Mouse (Mus musculus) embryonic facial prominence, embryonic 14.5 days (tissue): ENCODE results near the gene Klrb1b. TPM values are rescaled to one million over a fixed set of nuclear protein-coding genes. Genes with fewer than 3 reads are reported as not detected.
"Not testable (repeated sequence)": the region's sequence is repeated elsewhere in the genome, so short reads cannot be mapped to it uniquely, and the experiment has no call there.

Experiments
- ATAC-seq: fragments of 200-750 bp; cut with Nextera tagmentation; 2 replicates; pipeline ENCODE4 v1.8.0; 2017; ENCODE audit warnings: low read depth, moderate number of reproducible peaks, moderate TSS enrichment
- DNase-seq: peaks from one replicate; pipeline ENCODE4 v3.0.0-alpha.2; 2015; ENCODE audit warnings: low spot score
- H3K27ac ChIP-seq: fragments of 300-500 bp; sonication (generic); replicated peaks from 2 replicates; pipeline ENCODE4 v1.5.1; 2014; ENCODE audit warnings: low read depth, mild to moderate bottlenecking, low read length, moderate library complexity
- H3K27me3 ChIP-seq: fragments of 300-500 bp; sonication (generic); replicated peaks from 2 replicates; pipeline ENCODE4 v1.6.1; 2014; ENCODE audit warnings: low read length; ENCODE audit not compliant: control insufficient read depth, insufficient read depth
- H3K36me3 ChIP-seq: fragments of 300-500 bp; sonication (generic); 2 replicates; pipeline ENCODE4 v1.6.1; 2014; ENCODE audit warnings: low read length, mixed read lengths; ENCODE audit not compliant: control insufficient read depth, insufficient read depth
- H3K4me1 ChIP-seq: fragments of 300-500 bp; sonication (generic); 2 replicates; pipeline ENCODE4 v1.6.1; 2014; ENCODE audit warnings: antibody characterized with exemption, low read length; ENCODE audit not compliant: control insufficient read depth, insufficient read depth
- H3K4me2 ChIP-seq: fragments of 300-500 bp; sonication (generic); 2 replicates; pipeline ENCODE4 v1.6.1; 2014; ENCODE audit warnings: low read depth, mild to moderate bottlenecking, low read length, moderate library complexity, mixed read lengths
- H3K4me3 ChIP-seq: fragments of 300-500 bp; sonication (generic); 2 replicates; pipeline ENCODE4 v1.5.1; 2014; ENCODE audit warnings: low read depth, mild to moderate bottlenecking, low read length
- H3K9ac ChIP-seq: fragments of 300-500 bp; sonication (generic); 2 replicates; pipeline ENCODE4 v1.6.1; 2014; ENCODE audit warnings: low read depth, mild to moderate bottlenecking, low read length, moderate library complexity, mixed read lengths
- H3K9me3 ChIP-seq: fragments of 300-500 bp; sonication (generic); 2 replicates; pipeline ENCODE4 v1.6.1; 2016; ENCODE audit warnings: low read length; ENCODE audit not compliant: control insufficient read depth
- WGBS: fragments of 180-500 bp; shearing (Covaris S2); extraction: QIAGEN DNeasy Blood & Tissue Kit; methylation state at CpG from one replicate; pipeline ENCODE4 v1.1.7; 2014; 5-methylcytosine and 5-hydroxymethylcytosine counted together
- polyA plus RNA-seq: library from polyadenylated mRNA; unstranded; fragments of >200 nt; fragmentation: Nextera tagmentation; extraction: Ambion mirVana; gene quantifications from 2 replicates; pipeline ENCODE4 v1.2.1, GENCODE M21; 2014

The Klrb1b gene
- polyA plus RNA-seq, 1 experiment from 2014 or later = 0.39 TPM

DNA sequence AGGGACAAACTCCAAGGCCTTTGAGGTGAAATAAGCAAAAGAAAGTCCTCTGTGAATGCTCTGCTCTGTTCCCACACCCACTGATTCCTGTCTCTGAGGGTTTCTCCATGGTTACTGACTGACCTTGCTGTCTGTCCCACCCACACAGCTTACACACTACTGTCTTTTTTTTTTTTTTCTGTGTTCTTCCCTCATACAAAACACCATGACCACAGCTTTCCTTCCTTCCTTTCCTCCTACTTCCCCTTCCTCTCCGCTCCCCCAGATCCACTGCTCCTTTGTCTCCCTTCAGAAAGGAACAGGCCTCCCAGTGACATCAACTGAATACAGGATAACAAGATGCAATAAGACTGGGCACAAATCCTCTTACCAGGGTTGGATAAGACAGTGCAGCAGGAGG, 37.6 kb downstream of the Klrb1b start:
- Histone ChIP-seq H3K27me3 (no peaks in the 10 kb centered on the region), H3K9ac (no peak overlapping the region), H3K4me3 (no peak overlapping the region), H3K4me2 (no peak overlapping the region), H3K36me3 (no peaks in the 10 kb centered on the region), H3K9me3 (no peaks in the 10 kb centered on the region), H3K4me1 (no peaks in the 10 kb centered on the region), H3K27ac (no peak overlapping the region)
- ATAC-seq (no peak), DNase-seq (no peak)
- 90% methylated on average over 1 of the region's 1 CpGs for WGBS

- ATAC-seq, H3K4me2 ChIP-seq, H3K27ac ChIP-seq, DNase-seq, H3K36me3 ChIP-seq, H3K4me3 ChIP-seq, H3K4me1 ChIP-seq, H3K9me3 ChIP-seq, H3K27me3 ChIP-seq, H3K9ac ChIP-seq: not testable (repeated sequence)
- WGBS = 83% methylated on average over 1 of the region's 1 CpGs
These were observed 39.7 kb downstream of the Klrb1b start for GRCm38 (mm10) chr6:128786396-128786795.

- Histone ChIP-seq H3K9ac (no peak overlapping the region), H3K4me3 (no peak overlapping the region), H3K4me2 (peak overlapping the region; percentile 30), H3K9me3 (no peaks in the 10 kb centered on the region), H3K36me3 (no peaks in the 10 kb centered on the region), H3K27me3 (no peaks in the 10 kb centered on the region), H3K27ac (peak overlapping the region; percentile 3), H3K4me1 (0 out of 2 replicates have a peak, but pooled peaks cover 3% of the 10 kb centered on the region)
- DNase-seq (peak; percentile 50), ATAC-seq (peak; percentile 61)
- WGBS = 57% methylated on average over 10 of the region's 10 CpGs
These were observed 56.5 kb downstream of the Klrb1b start for GRCm38 (mm10) chr6:128769481-128770253.

GRCm38 (mm10) chr6:128768047-128768446, 58.1 kb downstream of the Klrb1b start:
- H3K4me3 ChIP-seq = no peak overlapping the region
- no peak overlapping the region for H3K27ac ChIP-seq
- H3K9me3 ChIP-seq = no peaks in the 10 kb centered on the region
- 73% methylated on average over 4 of the region's 4 CpGs for WGBS
- no peak overlapping the region for H3K9ac ChIP-seq
- DNase-seq = no peak
- H3K27me3 ChIP-seq = no peaks in the 10 kb centered on the region
- H3K4me1 ChIP-seq = 0 out of 2 replicates have a peak, but pooled peaks cover 3% of the 10 kb centered on the region
- H3K36me3 ChIP-seq = no peaks in the 10 kb centered on the region
- H3K4me2 ChIP-seq = no peak overlapping the region
- no peak for ATAC-seq

DNA sequence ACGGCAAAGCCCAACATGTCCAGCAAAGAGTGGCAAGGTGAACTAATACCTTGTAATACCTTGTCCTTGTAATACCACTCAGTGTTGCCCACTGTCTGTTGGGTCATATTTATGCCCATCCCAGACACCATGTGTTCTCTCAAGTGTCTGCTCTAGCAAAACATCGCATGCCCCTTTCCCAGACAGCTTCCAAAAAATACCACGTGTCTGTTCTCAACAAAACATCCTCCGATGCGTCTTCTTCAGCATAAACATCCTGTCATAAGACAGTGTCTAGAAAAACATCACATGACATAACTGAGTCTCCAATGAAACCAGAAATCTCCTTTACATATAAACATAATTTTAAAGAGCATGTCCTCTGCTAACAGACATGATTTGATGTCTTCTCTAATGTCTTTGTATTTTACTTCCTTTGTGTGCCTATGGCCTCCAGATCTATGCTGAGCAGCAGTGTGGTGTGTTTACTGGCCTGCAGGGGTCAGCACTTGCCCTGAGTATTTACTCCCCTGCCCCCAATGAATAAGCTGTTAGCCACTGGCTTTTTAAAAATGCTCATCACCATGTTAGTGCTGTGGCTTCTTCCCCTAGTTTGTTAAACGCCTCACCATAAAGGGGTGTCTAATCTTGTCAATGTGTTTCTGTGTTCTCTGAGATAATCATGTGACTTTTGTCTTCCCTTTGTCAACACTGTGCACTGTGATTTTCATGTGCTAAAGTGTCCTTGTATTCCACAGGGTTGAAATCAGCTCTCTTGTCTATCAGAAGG, 59.5 kb downstream of the Klrb1b start:
- H3K4me1 ChIP-seq, H3K4me3 ChIP-seq, H3K27me3 ChIP-seq, H3K9me3 ChIP-seq, ATAC-seq, H3K9ac ChIP-seq, H3K4me2 ChIP-seq, H3K27ac ChIP-seq, H3K36me3 ChIP-seq: not testable (repeated sequence)
- peak; percentile 66 for DNase-seq
- WGBS = 61% methylated on average over 6 of the region's 6 CpGs

DNA sequence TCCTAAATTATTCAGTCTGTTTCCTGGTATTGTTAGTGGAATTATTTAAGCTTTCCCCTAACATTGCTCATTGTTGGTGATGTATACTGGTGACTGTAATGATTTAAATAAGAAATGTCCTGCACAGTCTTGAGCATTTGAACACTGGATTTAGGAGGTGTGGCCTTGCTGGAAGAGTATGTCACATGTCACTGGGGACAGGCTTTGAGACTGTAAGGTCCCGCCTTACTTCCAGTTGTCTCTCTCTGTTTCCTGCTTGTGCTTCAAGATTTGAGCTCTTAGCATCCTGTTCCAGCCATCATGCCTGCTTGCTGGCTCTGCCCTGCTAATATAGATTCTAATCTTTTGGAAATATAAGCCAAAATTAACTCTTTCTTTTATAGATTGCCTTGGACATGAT, 60.9 kb downstream of the Klrb1b start:
- no peak overlapping the region for H3K4me2 ChIP-seq
- no peak overlapping the region for H3K27ac ChIP-seq
- no peak overlapping the region; the same call in 1 of the 2 replicates for H3K4me3 ChIP-seq
- H3K4me1 ChIP-seq = peaks cover 3% of the 10 kb centered on the region; the same call in 1 of the 2 replicates
- no peaks in the 10 kb centered on the region for H3K9me3 ChIP-seq
- DNase-seq (no peak), ATAC-seq (no peak)
- 89% methylated on average over 1 of the region's 1 CpGs for WGBS
- no peaks in the 10 kb centered on the region for H3K36me3 ChIP-seq
- H3K9ac ChIP-seq = no peak overlapping the region
- H3K27me3 ChIP-seq = no peaks in the 10 kb centered on the region

DNA sequence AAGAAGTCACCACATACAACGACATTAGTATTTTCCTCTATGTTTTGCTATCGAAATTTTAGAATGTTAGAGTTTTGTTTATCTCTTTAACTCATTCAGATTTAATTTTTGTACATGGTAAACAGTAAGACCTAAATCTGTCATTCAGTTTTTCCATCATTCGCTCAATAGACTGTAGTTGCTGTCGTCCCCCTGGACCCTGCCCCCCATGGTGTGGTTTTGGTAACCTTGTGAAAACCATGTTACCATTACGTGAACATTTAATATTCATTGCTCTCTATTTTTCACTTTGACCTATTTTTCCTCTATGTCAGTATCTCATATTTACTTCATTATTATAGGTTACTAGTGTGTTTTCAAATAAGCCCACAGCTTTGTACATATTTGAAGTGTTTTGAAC, 61.5 kb downstream of the Klrb1b start:
- H3K9me3 ChIP-seq = no peaks in the 10 kb centered on the region
- H3K9ac ChIP-seq = peak overlapping the region; percentile 54; the same call in 1 of the 2 replicates
- no peaks in the 10 kb centered on the region for H3K36me3 ChIP-seq
- H3K27ac ChIP-seq = peak overlapping the region; percentile 67
- 18% methylated on average over 5 of the region's 5 CpGs for WGBS
- ATAC-seq (no peak), DNase-seq (no peak)
- H3K4me3 ChIP-seq = peak overlapping the region; percentile 47
- H3K27me3 ChIP-seq = no peaks in the 10 kb centered on the region
- H3K4me1 ChIP-seq = peaks cover 1% of the 10 kb centered on the region; the same call in 1 of the 2 replicates
- H3K4me2 ChIP-seq = peak overlapping the region; percentile 53

GRCm38 (mm10) chr6:128763736-128764523, 62.2 kb downstream of the Klrb1b start:
- no peaks in the 10 kb centered on the region for H3K9me3 ChIP-seq
- WGBS = 1% methylated on average over 29 of the region's 30 CpGs
- H3K4me2 ChIP-seq = peak overlapping the region; percentile 58
- peak overlapping the region; percentile 62 for H3K9ac ChIP-seq
- H3K4me1 ChIP-seq = peaks cover 2% of the 10 kb centered on the region; the same call in 1 of the 2 replicates
- no peaks in the 10 kb centered on the region for H3K27me3 ChIP-seq
- no peaks in the 10 kb centered on the region for H3K36me3 ChIP-seq
- H3K27ac ChIP-seq = peak overlapping the region; percentile 71
- H3K4me3 ChIP-seq = peak overlapping the region; percentile 47
- ATAC-seq = peak; percentile 95
- peak; percentile 98 for DNase-seq
